In the genomic region with DNA sequence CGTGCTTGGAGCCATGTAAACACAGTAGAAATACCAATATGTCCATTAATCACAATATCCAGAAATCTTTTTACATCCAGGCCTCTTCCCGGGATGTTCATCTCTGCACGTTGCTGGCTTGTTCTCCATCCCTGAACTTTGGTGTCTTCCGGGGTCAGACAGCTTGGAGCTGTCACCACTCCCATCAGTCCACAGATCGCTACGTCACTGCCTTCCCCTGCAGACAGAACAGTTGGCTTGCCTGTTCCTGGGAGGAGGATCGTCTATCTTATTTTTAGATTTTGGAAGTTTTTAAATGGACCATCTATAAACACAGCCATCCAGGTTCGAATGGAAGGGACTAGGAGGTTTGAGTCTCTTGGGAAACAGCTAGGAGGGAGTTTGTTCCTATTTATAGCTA, we compare ENCODE assay signal across 15 mouse cellular contexts.
A peak's percentile ranks its signal among the peaks of the same experiment; 100 is the strongest.
DNase-seq lines count a peak whose midpoint lies in the region; ATAC-seq and TF ChIP-seq lines count a peak whose summit lies in the region.
"Had no signal": no experiment of that assay in that cellular context is flagged by ENCODE, and none has a peak within 500 bp of the region (broad histone marks: within the 10 kb centered on the region; RNA-seq: fewer than 3 reads in every experiment).

No protein-coding gene starts in this region.

- no peaks in the 10 kb centered on the region for H3K9me3 ChIP-seq in kidney, embryonic 15.5 days (replicated peaks)
- no peaks in the 10 kb centered on the region for H3K9me3 ChIP-seq in lung, postnatal 0 days (ENCODE audit: low read length)
- H3K9me3 ChIP-seq: limb, embryonic 13.5 days; liver, embryonic 15.5 days; neural tube, embryonic 12.5 days had no signal

- TF ChIP-seq EP300 in lung, postnatal 0 days (IDR thresholded peaks at IDR 0.05) = no peak; the same call in 1 of the 2 replicates

- H3K36me3 ChIP-seq in kidney, adult 2 months (ENCODE audit: control insufficient read depth, insufficient read depth, low read length) = no peaks in the 10 kb centered on the region
- H3K36me3 ChIP-seq in kidney, embryonic 15.5 days = no peaks in the 10 kb centered on the region
- H3K36me3 ChIP-seq in lung, postnatal 0 days (ENCODE audit: insufficient read depth, low read length) = no peaks in the 10 kb centered on the region
- H3K36me3 ChIP-seq: limb, embryonic 13.5 days; liver, embryonic 15.5 days; neural tube, embryonic 12.5 days had no signal

- no peak for TF ChIP-seq CTCF in kidney, adult 2 months (conservative IDR thresholded peaks at IDR 0.05; ENCODE audit: insufficient read depth, insufficient read length, low read depth, low read length)
- no peak for TF ChIP-seq CTCF in lung, postnatal 0 days (IDR thresholded peaks at IDR 0.05)
- TF ChIP-seq CTCF in lung, adult 2 months (IDR thresholded peaks at IDR 0.05; ENCODE audit: insufficient read depth, low read length) = no peak

- TF ChIP-seq POLR2A in kidney, adult 2 months (IDR thresholded peaks at IDR 0.05; ENCODE audit: low read depth, low read length) = no peak
- no peak for TF ChIP-seq POLR2A in lung, adult 2 months (IDR thresholded peaks at IDR 0.05; ENCODE audit: borderline replicate concordance, extremely low read depth, low read depth, low read length)

- peak; percentile 11 for DNase-seq in adrenal gland, postnatal 14 days
- no peak for DNase-seq in adrenal gland, adult (ENCODE audit: inconsistent age in 2 of 2, low spot score in 1 of 2)
- peak; percentile 40 for DNase-seq in kidney, adult 2 months
- DNase-seq in lung, postnatal 0 days (ENCODE audit: low spot score) = peak; percentile 59
- DNase-seq in lung, adult 2 months = no peak
- no peak for DNase-seq in right cerebral cortex, postnatal 25 days
- no peak for DNase-seq in layer of hippocampus, postnatal 14 days (ENCODE audit: low spot score in 2 of 2)
- DNase-seq: cerebellum, postnatal 14 days; right cerebral cortex, postnatal 4 days had no signal

- H3K27me3 ChIP-seq in kidney, adult 2 months (replicated peaks; ENCODE audit: control insufficient read depth, insufficient read depth, low read length) = no peaks in the 10 kb centered on the region
- no peaks in the 10 kb centered on the region for H3K27me3 ChIP-seq in kidney, embryonic 15.5 days
- H3K27me3 ChIP-seq in lung, postnatal 0 days (replicated peaks; ENCODE audit: insufficient read depth, low read length) = no peaks in the 10 kb centered on the region
- H3K27me3 ChIP-seq: limb, embryonic 13.5 days; liver, embryonic 15.5 days had no signal

- H3K9ac ChIP-seq in kidney, embryonic 15.5 days = no peak overlapping the region
- H3K9ac ChIP-seq in lung, postnatal 0 days (replicated peaks; ENCODE audit: low read depth) = no peak overlapping the region
- H3K9ac ChIP-seq: liver, embryonic 15.5 days; neural tube, embryonic 12.5 days had no signal

- no peaks in the 10 kb centered on the region for H3K4me1 ChIP-seq in kidney, adult 2 months (ENCODE audit: control insufficient read depth, insufficient read depth, low read length)
- peaks cover 10% of the 10 kb centered on the region; the same call in 1 of the 2 replicates for H3K4me1 ChIP-seq in kidney, embryonic 15.5 days
- H3K4me1 ChIP-seq in lung, postnatal 0 days (ENCODE audit: insufficient read depth, low read depth, low read length) = no peaks in the 10 kb centered on the region
- H3K4me1 ChIP-seq in lung, adult 2 months (ENCODE audit: control insufficient read depth, insufficient read depth, low read length) = no peaks in the 10 kb centered on the region
- H3K4me1 ChIP-seq: liver, embryonic 15.5 days had no signal

- H3K4me3 ChIP-seq in kidney, adult 2 months (ENCODE audit: insufficient read depth, low read depth, low read length) = no peak overlapping the region
- H3K4me3 ChIP-seq in kidney, embryonic 15.5 days (replicated peaks) = no peak overlapping the region
- H3K4me3 ChIP-seq in lung, postnatal 0 days (ENCODE audit: low read depth, low read length) = no peak overlapping the region
- H3K4me3 ChIP-seq in lung, adult 2 months (replicated peaks; ENCODE audit: extremely low read depth, low read depth, low read length) = no peak overlapping the region
- H3K4me3 ChIP-seq: limb, embryonic 13.5 days; liver, embryonic 15.5 days; neural tube, embryonic 12.5 days had no signal

- no peak overlapping the region for H3K27ac ChIP-seq in kidney, adult 2 months (ENCODE audit: insufficient read depth, low read depth, low read length)
- H3K27ac ChIP-seq in kidney, embryonic 15.5 days = no peak overlapping the region
- no peak overlapping the region for H3K27ac ChIP-seq in lung, postnatal 0 days (ENCODE audit: low read length)
- H3K27ac ChIP-seq: hindbrain, postnatal 0 days; limb, embryonic 13.5 days; liver, embryonic 15.5 days; neural tube, embryonic 12.5 days had no signal

- 50% methylated on average over 8 of the region's 8 CpGs for WGBS in kidney, adult 2 months
- WGBS in kidney, embryonic 15.5 days = 50% methylated on average over 8 of the region's 8 CpGs
- WGBS in lung, postnatal 0 days = 40% methylated on average over 8 of the region's 8 CpGs
- 29% methylated on average over 8 of the region's 8 CpGs for WGBS in lung, adult 2 months

- H3K4me2 ChIP-seq in kidney, embryonic 15.5 days = no peak overlapping the region
- H3K4me2 ChIP-seq in lung, postnatal 0 days (replicated peaks; ENCODE audit: low read depth, low read length) = no peak overlapping the region
- H3K4me2 ChIP-seq: limb, embryonic 13.5 days; liver, embryonic 15.5 days; neural tube, embryonic 12.5 days had no signal

- ATAC-seq in kidney, embryonic 15.5 days (replicated peaks; ENCODE audit: low FRiP score) = no peak
- peak; percentile 64 for ATAC-seq in lung, postnatal 0 days
- ATAC-seq: forebrain, embryonic 14.5 days; hindbrain, postnatal 0 days had no signal

Comparison
In these comparisons a context has a peak if more than half of its experiments do, and no peak if none do; other contexts are left out.
1. DNase-seq: peak in adrenal gland, postnatal 14 days (single experiment), kidney, adult 2 months (single experiment) and lung, postnatal 0 days (single experiment); none in adrenal gland, adult (0 of 2), lung, adult 2 months (single experiment), right cerebral cortex, postnatal 25 days (single experiment) and layer of hippocampus, postnatal 14 days (0 of 2).